Mouse (Mus musculus) E14TG2a.4 (cell line): Measurements from ENCODE around the gene 2010111I01Rik.

Experiments
- CTCF ChIP-seq: conservative IDR thresholded peaks from 2 replicates; pipeline ENCODE4 v1.5.1; 2014; ENCODE audit warnings: low read length
- NANOG ChIP-seq: IDR thresholded peaks from 2 replicates; pipeline ENCODE4 v1.6.1; 2014; ENCODE audit warnings: borderline replicate concordance, low read length, mixed read lengths
- POU5F1 ChIP-seq: IDR thresholded peaks from 2 replicates; pipeline ENCODE4 v1.6.1; 2014; ENCODE audit warnings: low read length, borderline replicate concordance

DNA sequence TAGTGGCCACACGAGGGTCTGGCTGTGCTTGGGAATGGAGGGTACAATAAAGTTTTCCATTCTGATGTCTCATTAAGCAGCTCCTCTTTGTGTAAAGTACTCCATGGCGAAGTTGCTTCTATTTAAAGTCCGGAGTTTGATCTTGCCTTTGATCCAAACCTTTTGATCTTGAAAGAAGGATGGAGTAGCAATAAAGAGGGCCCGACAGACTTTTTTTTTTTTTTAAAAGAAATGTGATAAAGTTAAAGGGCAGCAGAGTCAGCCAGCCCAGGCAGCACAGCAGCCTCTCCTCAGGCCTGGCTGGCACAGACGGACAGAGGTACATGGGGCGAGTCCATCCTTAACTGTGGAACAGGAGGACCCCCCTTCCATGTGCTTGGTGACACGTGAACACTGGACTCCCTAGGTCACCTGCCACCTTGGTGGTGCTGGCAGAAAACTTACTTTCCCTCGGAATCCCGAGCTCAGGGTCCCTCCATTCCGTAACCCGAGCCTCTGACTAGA, 274.7 kb downstream of the 2010111I01Rik start:
- TF ChIP-seq CTCF (no peak), POU5F1 (no peak), NANOG (no peak)
